Mouse (Mus musculus) intestine, embryonic 16.5 days (tissue): ENCODE measurements at regions not wholly inside any gene's neighbourhood (a gene's known extent, or its start where the extent isn't known, plus 50 kb on each side); places are given as distances from the start of the nearest gene placed in this dataset.
"Not testable (repeated sequence)": the region's sequence is repeated elsewhere in the genome, so short reads cannot be mapped to it uniquely, and the experiment has no call there.

Experiments used
- ATAC-seq: fragments of 200-750 bp; cut with Nextera tagmentation; 2 replicates; pipeline ENCODE4 v1.8.0; 2017; ENCODE audit warnings: moderate TSS enrichment, moderate library complexity
- H3K27ac ChIP-seq: fragments of 300-500 bp; sonication (generic); 2 replicates; pipeline ENCODE4 v1.5.1; 2014; ENCODE audit warnings: mild to moderate bottlenecking, low read length
- H3K27me3 ChIP-seq: fragments of 300-500 bp; sonication (generic); replicated peaks from 2 replicates; pipeline ENCODE4 v1.6.1; 2014; ENCODE audit warnings: low read length, control low read depth, mixed read lengths; ENCODE audit not compliant: control insufficient read depth, insufficient read depth
- H3K36me3 ChIP-seq: fragments of 300-500 bp; sonication (generic); 2 replicates; pipeline ENCODE4 v1.6.1; 2014; ENCODE audit warnings: low read length, control low read depth; ENCODE audit not compliant: control insufficient read depth, insufficient read depth
- H3K4me1 ChIP-seq: fragments of 300-500 bp; sonication (generic); 2 replicates; pipeline ENCODE4 v1.6.1; 2014; ENCODE audit warnings: low read length, control low read depth, mixed read lengths; ENCODE audit not compliant: control insufficient read depth, insufficient read depth
- H3K4me2 ChIP-seq: fragments of 300-500 bp; sonication (generic); 2 replicates; pipeline ENCODE4 v1.6.1; 2014; ENCODE audit warnings: low read depth, low read length, control low read depth
- H3K4me3 ChIP-seq: fragments of 300-500 bp; sonication (generic); 2 replicates; pipeline ENCODE4 v1.5.1; 2014; ENCODE audit warnings: mild to moderate bottlenecking, low read length
- H3K9ac ChIP-seq: fragments of 300-500 bp; sonication (generic); 2 replicates; pipeline ENCODE4 v1.6.1; 2014; ENCODE audit warnings: low read depth, low read length
- H3K9me3 ChIP-seq: fragments of 300-500 bp; sonication (generic); 2 replicates; pipeline ENCODE4 v1.6.1; 2016; ENCODE audit warnings: low read length, control low read depth; ENCODE audit not compliant: control insufficient read depth
- WGBS: fragments of 180-500 bp; shearing (Covaris S2); extraction: QIAGEN DNeasy Blood & Tissue Kit; methylation state at CpG from one replicate; pipeline ENCODE4 v1.1.7; 2014; 5-methylcytosine and 5-hydroxymethylcytosine counted together

GRCm38 (mm10) chr11:10051584-10052210, 860.0 kb downstream of the Abca13 start:
- no peak overlapping the region for H3K27ac ChIP-seq
- H3K9ac ChIP-seq = no peak overlapping the region
- no peak overlapping the region for H3K4me2 ChIP-seq
- no peaks in the 10 kb centered on the region for H3K9me3 ChIP-seq
- no peaks in the 10 kb centered on the region for H3K4me1 ChIP-seq
- H3K27me3 ChIP-seq = no peaks in the 10 kb centered on the region
- ATAC-seq = no peak
- 68% methylated on average over 2 of the region's 2 CpGs for WGBS
- no peaks in the 10 kb centered on the region for H3K36me3 ChIP-seq
- no peak overlapping the region for H3K4me3 ChIP-seq

- 84% methylated on average over 2 of the region's 2 CpGs for WGBS
- Histone ChIP-seq H3K4me3 (no peak overlapping the region), H3K4me2 (no peak overlapping the region), H3K9ac (no peak overlapping the region), H3K27ac (no peak overlapping the region), H3K27me3 (no peaks in the 10 kb centered on the region), H3K36me3 (no peaks in the 10 kb centered on the region), H3K9me3 (no peaks in the 10 kb centered on the region), H3K4me1 (no peaks in the 10 kb centered on the region)
- ATAC-seq = no peak
These were observed 880.1 kb downstream of the Abca13 start for GRCm38 (mm10) chr11:10071881-10072280.

- no peak overlapping the region for H3K4me3 ChIP-seq
- WGBS = 81% methylated on average over 4 of the region's 4 CpGs
- no peak overlapping the region for H3K9ac ChIP-seq
- no peaks in the 10 kb centered on the region for H3K36me3 ChIP-seq
- no peaks in the 10 kb centered on the region for H3K9me3 ChIP-seq
- no peak overlapping the region for H3K27ac ChIP-seq
- ATAC-seq = 0 out of 2 replicates have a peak, but pooled peaks have one; percentile 48
- H3K4me1 ChIP-seq = no peaks in the 10 kb centered on the region
- H3K27me3 ChIP-seq = no peaks in the 10 kb centered on the region
- no peak overlapping the region for H3K4me2 ChIP-seq
These were observed 896.2 kb downstream of the Abca13 start for GRCm38 (mm10) chr11:10087939-10088338.

- not testable (repeated sequence) for H3K4me2 ChIP-seq, H3K27me3 ChIP-seq, ATAC-seq, H3K36me3 ChIP-seq, H3K4me3 ChIP-seq, H3K27ac ChIP-seq, H3K9me3 ChIP-seq, H3K4me1 ChIP-seq, H3K9ac ChIP-seq
- WGBS = 53% methylated on average over 8 of the region's 8 CpGs
These were observed 910.6 kb downstream of the Abca13 start for GRCm38 (mm10) chr11:10102314-10102713.

- Histone ChIP-seq H3K9me3 (no peaks in the 10 kb centered on the region), H3K27me3 (no peaks in the 10 kb centered on the region), H3K9ac (no peak overlapping the region), H3K27ac (no peak overlapping the region), H3K36me3 (no peaks in the 10 kb centered on the region), H3K4me1 (no peaks in the 10 kb centered on the region), H3K4me3 (no peak overlapping the region), H3K4me2 (no peak overlapping the region)
- no peak for ATAC-seq
- 80% methylated on average over 2 of the region's 2 CpGs for WGBS
These were observed 913.3 kb downstream of the Abca13 start for GRCm38 (mm10) chr11:10105077-10105476.

- Histone ChIP-seq H3K4me1 (no peaks in the 10 kb centered on the region), H3K4me2 (no peak overlapping the region), H3K4me3 (no peak overlapping the region), H3K36me3 (no peaks in the 10 kb centered on the region), H3K9me3 (no peaks in the 10 kb centered on the region), H3K27ac (no peak overlapping the region), H3K9ac (no peak overlapping the region), H3K27me3 (no peaks in the 10 kb centered on the region)
- no peak for ATAC-seq
These were observed 950.4 kb downstream of the Abca13 start for GRCm38 (mm10) chr11:10142161-10142560.

- no peaks in the 10 kb centered on the region for H3K27me3 ChIP-seq
- H3K27ac ChIP-seq = no peak overlapping the region
- ATAC-seq = no peak
- no peak overlapping the region for H3K4me2 ChIP-seq
- no peak overlapping the region for H3K4me3 ChIP-seq
- H3K36me3 ChIP-seq = no peaks in the 10 kb centered on the region
- WGBS = 76% methylated on average over 1 of the region's 1 CpGs
- H3K4me1 ChIP-seq = no peaks in the 10 kb centered on the region
- no peaks in the 10 kb centered on the region for H3K9me3 ChIP-seq
- no peak overlapping the region for H3K9ac ChIP-seq
These were observed 957.4 kb downstream of the Abca13 start for GRCm38 (mm10) chr11:10149160-10149559.

GRCm38 (mm10) chr11:10153836-10154235, 960.2 kb upstream of the Vwc2 start:
- Histone ChIP-seq H3K27ac (no peak overlapping the region), H3K9ac (no peak overlapping the region), H3K36me3 (no peaks in the 10 kb centered on the region), H3K4me2 (no peak overlapping the region), H3K4me3 (no peak overlapping the region), H3K4me1 (no peaks in the 10 kb centered on the region), H3K27me3 (no peaks in the 10 kb centered on the region), H3K9me3 (no peaks in the 10 kb centered on the region)
- ATAC-seq = no peak

- no peaks in the 10 kb centered on the region for H3K27me3 ChIP-seq
- H3K9ac ChIP-seq = no peak overlapping the region
- no peaks in the 10 kb centered on the region for H3K4me1 ChIP-seq
- no peak for ATAC-seq
- no peak overlapping the region for H3K27ac ChIP-seq
- H3K4me3 ChIP-seq = no peak overlapping the region
- no peak overlapping the region for H3K4me2 ChIP-seq
- no peaks in the 10 kb centered on the region for H3K36me3 ChIP-seq
- WGBS = 47% methylated on average over 3 of the region's 3 CpGs
- H3K9me3 ChIP-seq = no peaks in the 10 kb centered on the region
These were observed 920.3 kb upstream of the Vwc2 start for GRCm38 (mm10) chr11:10193738-10194137.

- Histone ChIP-seq H3K27me3 (no peaks in the 10 kb centered on the region), H3K4me3 (no peak overlapping the region), H3K4me1 (no peaks in the 10 kb centered on the region), H3K27ac (no peak overlapping the region), H3K9me3 (no peaks in the 10 kb centered on the region), H3K4me2 (no peak overlapping the region), H3K36me3 (no peaks in the 10 kb centered on the region), H3K9ac (no peak overlapping the region)
- WGBS = 67% methylated on average over 2 of the region's 2 CpGs
- no peak for ATAC-seq
These were observed 919.2 kb upstream of the Vwc2 start for GRCm38 (mm10) chr11:10194774-10195173.
